Comparison of ENCODE assay signal across 8 mouse cellular contexts in the genomic region with DNA sequence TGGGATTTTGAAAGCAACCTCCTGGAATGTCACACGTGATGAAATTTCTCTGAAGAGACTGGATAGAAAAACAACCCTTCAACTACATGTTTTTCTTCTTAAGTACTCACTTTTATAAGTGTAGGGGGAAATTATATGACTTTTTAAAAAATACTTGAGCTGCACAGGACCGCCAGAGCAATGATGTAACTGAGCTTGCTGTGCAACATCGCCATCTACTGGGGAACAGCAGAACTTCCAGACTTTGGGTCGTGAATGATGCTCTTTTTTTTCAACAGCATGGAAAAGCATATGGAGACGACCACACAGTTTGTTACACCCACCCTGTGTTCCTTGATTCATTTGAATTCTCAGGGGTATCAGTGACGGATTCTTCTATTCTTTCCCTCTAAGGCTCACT. TPM values are rescaled to one million over a fixed set of nuclear protein-coding genes. Genes with fewer than 3 reads are reported as not detected.
DNase-seq lines count a peak whose midpoint lies in the region; ATAC-seq and TF ChIP-seq lines count a peak whose summit lies in the region.

No protein-coding gene starts in this region.

- peaks cover 2% of the 10 kb centered on the region for H3K9me3 ChIP-seq in CH12.LX (replicated peaks; ENCODE audit: low read length)
- H3K9me3 ChIP-seq in forebrain, embryonic 14.5 days (replicated peaks; ENCODE audit: control insufficient read depth, low read length): no peaks in the 10 kb centered on the region
- H3K9me3 ChIP-seq in limb, embryonic 14.5 days (ENCODE audit: control insufficient read depth, low read length): no peaks in the 10 kb centered on the region

- in situ Hi-C loops in CH12.LX (cut with MboI; ENCODE audit: low pct_ligation_motif_present, low pct_unique_long_range_greater_than_20kb, low sequenced_read_pairs): loop anchor here (5.0 kb wide), 2 partner anchors 40 to 65 kb away; partner anchors contain the start of gene Rimklb

- TF ChIP-seq EP300 in CH12.LX (IDR thresholded peaks at IDR 0.05; ENCODE audit: low read length): no peak

- TF ChIP-seq CTCF in CH12.LX (conservative IDR thresholded peaks at IDR 0.05 in 1 of 2, IDR thresholded peaks at IDR 0.05 in 1 of 2; ENCODE audit: low read depth in 2 of 2, low read length in 2 of 2): peak; percentile 80 to 87

- TF ChIP-seq POLR2A in CH12.LX (IDR thresholded peaks at IDR 0.05; ENCODE audit: low read depth, low read length): no peak
- no peak for TF ChIP-seq POLR2A in limb, embryonic 14.5 days (IDR thresholded peaks at IDR 0.05; ENCODE audit: borderline replicate concordance, extremely low read depth, insufficient read depth, insufficient read length)

- no peak overlapping the region for H3K4me2 ChIP-seq in CH12.LX (ENCODE audit: insufficient read depth, low read depth, poor library complexity, severe bottlenecking)
- peak overlapping the region; percentile 35 for H3K4me2 ChIP-seq in forebrain, embryonic 14.5 days (ENCODE audit: low read length)
- H3K4me2 ChIP-seq in limb, embryonic 14.5 days (replicated peaks; ENCODE audit: low read depth, low read length, severe bottlenecking): peak overlapping the region; percentile 2; the same call in 1 of the 2 replicates

- no peak overlapping the region for H3K27ac ChIP-seq in CH12.LX (ENCODE audit: insufficient read depth, low read depth)
- no peak overlapping the region for H3K27ac ChIP-seq in forebrain, embryonic 14.5 days (ENCODE audit: low read depth, low read length)
- H3K27ac ChIP-seq in limb, embryonic 14.5 days (replicated peaks; ENCODE audit: low read depth, low read length): no peak overlapping the region

- peak; percentile 38; the same call in 1 of the 2 replicates for ATAC-seq in forebrain, embryonic 14.5 days
- ATAC-seq in limb, embryonic 14.5 days (ENCODE audit: low FRiP score, low read depth): peak; percentile 58; the same call in 1 of the 2 replicates

- H3K27me3 ChIP-seq in CH12.LX (replicated peaks): no peaks in the 10 kb centered on the region
- no peaks in the 10 kb centered on the region for H3K27me3 ChIP-seq in forebrain, embryonic 14.5 days (replicated peaks; ENCODE audit: control insufficient read depth, insufficient read depth, low read length)
- no peaks in the 10 kb centered on the region for H3K27me3 ChIP-seq in limb, embryonic 14.5 days (ENCODE audit: control insufficient read depth, insufficient read depth, low read length)

- H3K4me1 ChIP-seq in CH12.LX (ENCODE audit: control insufficient read depth in 1 of 2, insufficient read depth in 2 of 2): peaks cover 3 to 29% of the 10 kb centered on the region in 2 experiments; a peak in 3 of 4 replicates
- H3K4me1 ChIP-seq in forebrain, embryonic 14.5 days (ENCODE audit: control insufficient read depth, insufficient read depth, low read length): no peaks in the 10 kb centered on the region
- no peaks in the 10 kb centered on the region for H3K4me1 ChIP-seq in limb, embryonic 14.5 days (ENCODE audit: control insufficient read depth, insufficient read depth, low read length)

- TF ChIP-seq RAD21 in CH12.LX (IDR thresholded peaks at IDR 0.05; ENCODE audit: low read depth, low read length): peak; percentile 87

- no peaks in the 10 kb centered on the region for H3K79me2 ChIP-seq in CH12.LX (replicated peaks; ENCODE audit: control insufficient read depth, extremely low read depth, insufficient read depth, poor library complexity, severe bottlenecking)

- H3K4me3 ChIP-seq in CH12.LX (replicated peaks in 1 of 3; ENCODE audit: low read depth in 2 of 3, low read length in 2 of 3, poor library complexity in 1 of 3): no peak overlapping the region
- H3K4me3 ChIP-seq in forebrain, embryonic 14.5 days (ENCODE audit: low read depth, low read length): peak overlapping the region; percentile 7; the same call in 1 of the 2 replicates
- H3K4me3 ChIP-seq in limb, embryonic 14.5 days (replicated peaks; ENCODE audit: low read length): no peak overlapping the region

- 3% methylated on average over 6 of the region's 6 CpGs for WGBS in forebrain, embryonic 14.5 days
- WGBS in limb, embryonic 14.5 days: 0% methylated on average over 6 of the region's 6 CpGs

- H3K36me3 ChIP-seq in CH12.LX (replicated peaks in 1 of 2; ENCODE audit: control insufficient read depth in 1 of 2, insufficient read depth in 1 of 2, low read length in 1 of 2): peaks cover 0 to 57% of the 10 kb centered on the region in 2 experiments
- H3K36me3 ChIP-seq in forebrain, embryonic 14.5 days (ENCODE audit: control insufficient read depth, insufficient read depth, low read length): no peaks in the 10 kb centered on the region
- no peaks in the 10 kb centered on the region for H3K36me3 ChIP-seq in limb, embryonic 14.5 days (ENCODE audit: control insufficient read depth, insufficient read depth, low read length)

- dilution Hi-C loops in CH12.LX (cut with MboI; ENCODE audit: extremely low pct_ligation_motif_present, extremely low pct_unique_long_range_greater_than_20kb, low sequenced_read_pairs): no loop called here

- H3K9ac ChIP-seq in CH12.LX (ENCODE audit: insufficient read depth, low read depth): no peak overlapping the region
- no peak overlapping the region; the same call in 1 of the 2 replicates for H3K9ac ChIP-seq in forebrain, embryonic 14.5 days (ENCODE audit: low read length)
- no peak overlapping the region for H3K9ac ChIP-seq in limb, embryonic 14.5 days (ENCODE audit: low read depth, low read length, severe bottlenecking)

- DNase-seq in 3T3-L1 (ENCODE audit: low read depth, low spot score) (peak; percentile 86), CH12.LX (ENCODE audit: extremely low read depth) (peak; percentile 66)
- peak; percentile 58 for DNase-seq in c-Kit-positive CD71-positive TER-119-positive erythroid progenitor cells, embryonic 14.5 days (ENCODE audit: low spot score)
- peak; percentile 89 for DNase-seq in forebrain, embryonic 14.5 days (ENCODE audit: low spot score)
- DNase-seq in kidney, adult 9 months: peak; percentile 49
- peak; percentile 71 for DNase-seq in limb, embryonic 14.5 days (ENCODE audit: low spot score)
- peak; percentile 52 for DNase-seq in neural tube, embryonic 10.5 days (ENCODE audit: extremely low spot score, low spot score)
- DNase-seq in testis, postnatal 14 days (ENCODE audit: low spot score): peak; percentile 21

TF ChIP-seq in CH12.LX, 34 proteins besides CTCF, POLR2A, EP300 and RAD21:
- TF ChIP-seq ZKSCAN1 (IDR thresholded peaks at IDR 0.05; ENCODE audit: borderline replicate concordance, low read depth, low read length): no peak
- TF ChIP-seq JUN (IDR thresholded peaks at IDR 0.05; ENCODE audit: insufficient read depth, low read depth, low read length): no peak
- TF ChIP-seq NELFE (IDR thresholded peaks at IDR 0.05; ENCODE audit: low read depth, low read length): no peak
- TF ChIP-seq ZC3H11A (IDR thresholded peaks at IDR 0.05; ENCODE audit: low read depth, low read length): no peak
- TF ChIP-seq POLR2AphosphoS2 (IDR thresholded peaks at IDR 0.05; ENCODE audit: low read depth, low read length): no peak
- TF ChIP-seq GABPA (IDR thresholded peaks at IDR 0.05; ENCODE audit: insufficient replicate concordance, low read depth, low read length): no peak
- TF ChIP-seq JUND (conservative IDR thresholded peaks at IDR 0.05; ENCODE audit: low read depth, low read length): no peak
- TF ChIP-seq MXI1 (IDR thresholded peaks at IDR 0.05; ENCODE audit: low read depth, low read length): no peak
- TF ChIP-seq ZNF384 (IDR thresholded peaks at IDR 0.05; ENCODE audit: low read depth, low read length): peak; percentile 76
- no peak for TF ChIP-seq PAX5 (IDR thresholded peaks at IDR 0.05; ENCODE audit: low read length)
- TF ChIP-seq ETS1 (conservative IDR thresholded peaks at IDR 0.05; ENCODE audit: low read depth, low read length): no peak
- TF ChIP-seq SMC3 (IDR thresholded peaks at IDR 0.05; ENCODE audit: low read depth, low read length): peak; percentile 72
- no peak for TF ChIP-seq RCOR1 (conservative IDR thresholded peaks at IDR 0.05; ENCODE audit: low read depth, low read length)

RNA-seq across cellular contexts. Expression of gene Aicda, which starts 8.9 kb away (rescaled TPM):
- 5.4 and 6.4 TPM in 2 replicates for total RNA-seq in CH12.LX (2012; rRNA removed)
- total RNA-seq in CH12.LX (2014; rRNA removed): 41.1 TPM in 2 replicates
- polyA plus RNA-seq in CH12.LX (2012; ENCODE audit: insufficient read length, low read depth): 33.3 and 36.6 TPM in 2 replicates
- polyA plus RNA-seq in forebrain, embryonic 14.5 days (2014; fragmentation: Nextera tagmentation; extraction: Ambion mirVana): 0.43 and 0.52 TPM in 2 replicates
- 0.23 TPM in 2 replicates for polyA plus RNA-seq in limb, embryonic 14.5 days (2012; rRNA removed)
- polyA plus RNA-seq in limb, embryonic 14.5 days (2014; fragmentation: Nextera tagmentation; extraction: Ambion mirVana): 0.19 and 0.50 TPM in 2 replicates

RNA-seq across cellular contexts. Expression of gene Apobec1, which starts 39.8 kb away (rescaled TPM):
- total RNA-seq in CH12.LX (2012; rRNA removed): 32.2 and 39.6 TPM in 2 replicates
- total RNA-seq in CH12.LX (2014; rRNA removed): 42.6 and 46.2 TPM in 2 replicates
- polyA plus RNA-seq in CH12.LX (2012; ENCODE audit: insufficient read length, low read depth): 34.4 and 41.9 TPM in 2 replicates
- 3.7 and 4.3 TPM in 2 replicates for polyA plus RNA-seq in forebrain, embryonic 14.5 days (2014; fragmentation: Nextera tagmentation; extraction: Ambion mirVana)
- 7.2 TPM in 2 replicates for polyA plus RNA-seq in limb, embryonic 14.5 days (2012; rRNA removed)
- 3.5 and 5.9 TPM in 2 replicates for polyA plus RNA-seq in limb, embryonic 14.5 days (2014; fragmentation: Nextera tagmentation; extraction: Ambion mirVana)

RNA-seq across cellular contexts. Expression of gene Gdf3, which starts 47.4 kb away (rescaled TPM):
- not detected in 2 replicates for total RNA-seq in CH12.LX (2012; rRNA removed)
- total RNA-seq in CH12.LX (2014; rRNA removed): not detected in 2 replicates
- not detected in 2 replicates for polyA plus RNA-seq in CH12.LX (2012; ENCODE audit: insufficient read length, low read depth)
- polyA plus RNA-seq in forebrain, embryonic 14.5 days (2014; fragmentation: Nextera tagmentation; extraction: Ambion mirVana): not detected in 2 replicates
- polyA plus RNA-seq in limb, embryonic 14.5 days (2012; rRNA removed): 0.20 and 0.24 TPM in 2 replicates
- 0.11 and 0.21 TPM in 2 replicates for polyA plus RNA-seq in limb, embryonic 14.5 days (2014; fragmentation: Nextera tagmentation; extraction: Ambion mirVana)

RNA-seq across cellular contexts. Expression of gene Mfap5, which starts 56.8 kb away (rescaled TPM):
- total RNA-seq in CH12.LX (2012; rRNA removed) (0.13 and 0.42 TPM in 2 replicates), CH12.LX (2014; rRNA removed) (0.15 TPM in 1 of 2 replicates, not detected in the other)
- 0.16 TPM in 1 of 2 replicates, not detected in the other for polyA plus RNA-seq in CH12.LX (2012; ENCODE audit: insufficient read length, low read depth)
- 1.1 and 1.8 TPM in 2 replicates for polyA plus RNA-seq in forebrain, embryonic 14.5 days (2014; fragmentation: Nextera tagmentation; extraction: Ambion mirVana)
- 19.3 and 33.5 TPM in 2 replicates for polyA plus RNA-seq in limb, embryonic 14.5 days (2012; rRNA removed)
- 35.6 and 47.3 TPM in 2 replicates for polyA plus RNA-seq in limb, embryonic 14.5 days (2014; fragmentation: Nextera tagmentation; extraction: Ambion mirVana)

Comparison
In these comparisons a context has a peak if more than half of its experiments do, and no peak if none do; other contexts are left out.
1. DNase-seq: peak in every context shown above with its lines; median percentile 89 in forebrain, embryonic 14.5 days; 86 in 3T3-L1; 71 in limb, embryonic 14.5 days; 66 in CH12.LX; 58 in c-Kit-positive CD71-positive TER-119-positive erythroid progenitor cells, embryonic 14.5 days; 52 in neural tube, embryonic 10.5 days; 49 in kidney, adult 9 months; 21 in testis, postnatal 14 days.
2. RNA of gene Aicda, which starts 8.9 kb away (polyA plus RNA-seq): 33.3 to 36.6 TPM in CH12.LX; 0.43 to 0.52 TPM in forebrain, embryonic 14.5 days and 0.19 to 0.50 TPM in limb, embryonic 14.5 days; every median in the first group is over 10 times any median in the second.